Mouse (Mus musculus) myocyte (in vitro differentiated cells): ENCODE data around the gene Slc6a4.

Experiments used
- CEBPB ChIP-seq: IDR thresholded peaks from 2 replicates; pipeline ENCODE4 v1.6.1; 2011; ENCODE audit warnings: mild to moderate bottlenecking, moderate library complexity; ENCODE audit not compliant: poor library complexity, insufficient read depth, severe bottlenecking
- E2F4 ChIP-seq: IDR thresholded peaks from one replicate; pipeline ENCODE4 v1.6.1; 2011; ENCODE audit warnings: mild to moderate bottlenecking, control low read depth, moderate library complexity; ENCODE audit not compliant: insufficient read depth
- MAX ChIP-seq: IDR thresholded peaks from one replicate; pipeline ENCODE4 v1.6.1; 2011; ENCODE audit warnings: low read depth, mild to moderate bottlenecking, control low read depth
- MYOG ChIP-seq, 3 experiments: IDR thresholded peaks; one replicate each; pipeline ENCODE4 v1.6.1; 2011; ENCODE audit warnings: control low read depth in 2 of 3, low read depth in 2 of 3, mild to moderate bottlenecking in 2 of 3; ENCODE audit not compliant: insufficient read length in 2 of 3, control insufficient read depth in 1 of 3, insufficient read depth in 1 of 3
- POLR2A ChIP-seq: IDR thresholded peaks from one replicate; pipeline ENCODE4 v1.6.1; 2011; ENCODE audit warnings: low read depth, mild to moderate bottlenecking, control low read depth, moderate library complexity; ENCODE audit not compliant: insufficient read length
- POLR2AphosphoS2 ChIP-seq: IDR thresholded peaks from one replicate; pipeline ENCODE4 v1.6.1; 2011; ENCODE audit warnings: low read depth, control low read depth; ENCODE audit not compliant: insufficient read length
- SRF ChIP-seq: IDR thresholded peaks from one replicate; pipeline ENCODE4 v1.6.1; 2011; ENCODE audit warnings: low read depth; ENCODE audit not compliant: control insufficient read depth, insufficient read length
- TCF3 ChIP-seq: IDR thresholded peaks from one replicate; pipeline ENCODE4 v1.6.1; 2011; ENCODE audit warnings: low read depth, control low read depth; ENCODE audit not compliant: insufficient read length

GRCm38 (mm10) chr11:77070721-77071120, 72.3 kb downstream of the Slc6a4 start:
- TF ChIP-seq E2F4 = no peak
- TF ChIP-seq POLR2A = no peak
- no peak for TF ChIP-seq SRF
- no peak for TF ChIP-seq CEBPB
- TF ChIP-seq TCF3 = no peak
- TF ChIP-seq MYOG (IDR thresholded peaks at IDR 0.05; ENCODE audit: control insufficient read depth in 1 of 3, insufficient read depth in 1 of 3, insufficient read length in 2 of 3, low read depth in 2 of 3) = no peak
- TF ChIP-seq POLR2AphosphoS2 = no peak
- no peak for TF ChIP-seq MAX
